ENCODE assay signal across 11 mouse cellular contexts in the genomic region with DNA sequence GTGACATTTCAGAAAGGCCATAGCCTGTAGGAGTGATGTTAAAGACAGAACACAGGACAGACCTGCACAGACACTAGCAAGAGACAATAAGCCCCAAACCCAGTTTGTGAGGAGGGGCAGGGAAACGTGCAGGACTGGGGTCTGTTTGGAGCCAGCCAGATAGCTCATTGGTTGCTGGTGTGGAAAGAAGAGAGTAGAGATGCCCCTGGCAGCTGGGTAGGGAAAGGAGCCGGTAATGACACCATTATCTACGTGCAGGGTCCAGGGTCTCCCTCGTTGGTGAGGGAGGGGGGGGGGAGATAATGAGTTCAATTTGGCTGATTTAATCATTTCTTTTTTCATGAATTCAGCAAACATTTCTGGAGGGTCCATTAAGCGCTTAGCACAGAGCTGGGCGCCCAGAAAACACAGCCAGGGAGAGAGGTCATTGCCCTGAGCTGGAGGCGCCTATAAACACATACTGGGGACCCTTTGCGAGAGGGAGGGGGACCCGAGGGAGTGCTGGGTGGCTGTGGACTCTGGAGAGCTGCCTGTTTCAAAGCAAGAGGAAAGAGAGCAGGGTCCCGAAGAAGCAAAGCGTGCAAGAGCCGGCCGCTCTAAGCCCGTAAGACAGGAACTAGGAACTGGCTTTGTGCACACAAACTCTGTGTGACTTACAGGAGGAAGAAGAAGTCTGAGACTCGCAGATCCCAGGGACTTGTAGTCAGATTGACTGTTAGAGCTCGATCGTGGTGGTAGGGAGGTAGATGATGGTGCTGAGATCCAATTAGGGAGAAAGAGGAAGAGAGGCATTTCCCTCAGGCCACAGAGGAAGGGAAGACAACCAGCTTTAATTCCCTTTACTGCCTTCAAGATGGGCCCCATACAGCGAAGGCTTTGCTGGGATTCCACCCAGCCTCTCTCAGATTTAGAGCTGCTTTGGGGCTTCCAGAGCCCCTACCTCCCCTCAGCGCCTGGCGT. TPM values are rescaled to one million over a fixed set of nuclear protein-coding genes. Genes with fewer than 3 reads are reported as not detected.
DNase-seq lines count a peak whose midpoint lies in the region; ATAC-seq lines count a peak whose summit lies in the region.
"Had no signal": no experiment of that assay in that cellular context is flagged by ENCODE, and none has a peak within 500 bp of the region (broad histone marks: within the 10 kb centered on the region; RNA-seq: fewer than 3 reads in every experiment).

No protein-coding gene starts in this region.

- no peak overlapping the region for H3K4me2 ChIP-seq in liver, embryonic 11.5 days
- no peak overlapping the region for H3K4me2 ChIP-seq in embryonic facial prominence, embryonic 11.5 days (ENCODE audit: low read depth, low read length)
- H3K4me2 ChIP-seq in forebrain, embryonic 16.5 days (ENCODE audit: low read length) = no peak overlapping the region
- no peak overlapping the region for H3K4me2 ChIP-seq in liver, embryonic 16.5 days (ENCODE audit: low read depth, low read length)

- H3K9ac ChIP-seq in liver, embryonic 11.5 days (ENCODE audit: low read depth, low read length) = peak overlapping the region; percentile 20; the same call in 1 of the 2 replicates
- peak overlapping the region; percentile 10; the same call in 1 of the 2 replicates for H3K9ac ChIP-seq in embryonic facial prominence, embryonic 11.5 days (replicated peaks; ENCODE audit: low read length)
- no peak overlapping the region for H3K9ac ChIP-seq in forebrain, embryonic 16.5 days (replicated peaks; ENCODE audit: low read depth, low read length)
- H3K9ac ChIP-seq in liver, embryonic 16.5 days (ENCODE audit: low read depth, low read length) = no peak overlapping the region

- no peak for DNase-seq in liver, embryonic 11.5 days (ENCODE audit: low spot score)
- DNase-seq in liver = no peak
- DNase-seq in embryonic facial prominence, embryonic 11.5 days (ENCODE audit: low spot score) = peak; percentile 26
- DNase-seq in B cell, adult 2 months = no peak
- DNase-seq in layer of hippocampus, adult 18-20 months (ENCODE audit: low spot score in 2 of 2) = no peak
- no peak for DNase-seq in adrenal gland, postnatal 4 days (ENCODE audit: low spot score in 2 of 2)
- DNase-seq: cerebellum, adult 9-10 months; heart, postnatal 14 days had no signal

- no peak for ATAC-seq in liver, embryonic 11.5 days (replicated peaks; ENCODE audit: low FRiP score)
- no peak for ATAC-seq in embryonic facial prominence, embryonic 11.5 days (replicated peaks; ENCODE audit: insufficient number of reproducible peaks, low FRiP score, low TSS enrichment, low read depth)
- ATAC-seq in forebrain, embryonic 16.5 days = peak; percentile 45; the same call in 1 of the 2 replicates
- ATAC-seq in liver, embryonic 16.5 days (ENCODE audit: low read depth) = no peak

- peaks cover 37% of the 10 kb centered on the region for H3K4me1 ChIP-seq in liver, embryonic 11.5 days (replicated peaks; ENCODE audit: control insufficient read depth, insufficient read depth, low read length)
- H3K4me1 ChIP-seq in embryonic facial prominence, embryonic 11.5 days (ENCODE audit: control insufficient read depth, insufficient read depth, low read length) = peaks cover 2% of the 10 kb centered on the region; the same call in 1 of the 2 replicates
- H3K4me1 ChIP-seq in forebrain, embryonic 16.5 days (replicated peaks; ENCODE audit: control insufficient read depth, insufficient read depth, low read length) = peaks cover 31% of the 10 kb centered on the region
- peaks cover 24% of the 10 kb centered on the region for H3K4me1 ChIP-seq in liver, embryonic 16.5 days (ENCODE audit: control insufficient read depth, low read depth, low read length)

- peak overlapping the region; percentile 72 for H3K27ac ChIP-seq in liver, embryonic 11.5 days (ENCODE audit: low read depth, low read length)
- H3K27ac ChIP-seq in embryonic facial prominence, embryonic 11.5 days (replicated peaks; ENCODE audit: low read depth, low read length) = no peak overlapping the region
- no peak overlapping the region for H3K27ac ChIP-seq in forebrain, embryonic 16.5 days (ENCODE audit: low read length)
- H3K27ac ChIP-seq in liver, embryonic 16.5 days (ENCODE audit: low read length) = peak overlapping the region; percentile 53; the same call in 1 of the 2 replicates

- no peaks in the 10 kb centered on the region for H3K36me3 ChIP-seq in liver, embryonic 11.5 days (ENCODE audit: control insufficient read depth, insufficient read depth, low read length)
- no peaks in the 10 kb centered on the region for H3K36me3 ChIP-seq in embryonic facial prominence, embryonic 11.5 days (replicated peaks; ENCODE audit: control insufficient read depth, insufficient read depth, low read depth, low read length)
- no peaks in the 10 kb centered on the region for H3K36me3 ChIP-seq in forebrain, embryonic 16.5 days (ENCODE audit: control insufficient read depth, insufficient read depth)
- no peaks in the 10 kb centered on the region for H3K36me3 ChIP-seq in liver, embryonic 16.5 days (ENCODE audit: control insufficient read depth, insufficient read depth)

- no peaks in the 10 kb centered on the region for H3K9me3 ChIP-seq in liver, embryonic 11.5 days (ENCODE audit: control insufficient read depth, low read length)
- no peaks in the 10 kb centered on the region for H3K9me3 ChIP-seq in embryonic facial prominence, embryonic 11.5 days (replicated peaks; ENCODE audit: control insufficient read depth, low read length)
- no peaks in the 10 kb centered on the region for H3K9me3 ChIP-seq in forebrain, embryonic 16.5 days (ENCODE audit: control insufficient read depth, low read length)
- no peaks in the 10 kb centered on the region for H3K9me3 ChIP-seq in liver, embryonic 16.5 days (replicated peaks; ENCODE audit: control insufficient read depth, low read length)

- no peaks in the 10 kb centered on the region for H3K27me3 ChIP-seq in liver, embryonic 11.5 days (replicated peaks; ENCODE audit: control insufficient read depth, insufficient read depth, low read length)
- H3K27me3 ChIP-seq in embryonic facial prominence, embryonic 11.5 days (ENCODE audit: control insufficient read depth, insufficient read depth, low read length) = no peaks in the 10 kb centered on the region
- H3K27me3 ChIP-seq in forebrain, embryonic 16.5 days (replicated peaks; ENCODE audit: control insufficient read depth, insufficient read depth, low read length) = peaks cover 6% of the 10 kb centered on the region
- H3K27me3 ChIP-seq in liver, embryonic 16.5 days (ENCODE audit: control insufficient read depth, insufficient read depth, low read depth, low read length) = no peaks in the 10 kb centered on the region

- 30% methylated on average over 20 of the region's 20 CpGs for whole genome bisulfite sequencing in liver, embryonic 11.5 days
- 17% methylated on average over 20 of the region's 20 CpGs for WGBS in embryonic facial prominence, embryonic 11.5 days
- 12% methylated on average over 20 of the region's 20 CpGs for WGBS in forebrain, embryonic 16.5 days
- 25% methylated on average over 20 of the region's 20 CpGs for WGBS in liver, embryonic 16.5 days (ENCODE audit: insufficient replicate concordance)

- H3K4me3 ChIP-seq in liver, embryonic 11.5 days (ENCODE audit: low read depth, low read length) = no peak overlapping the region
- H3K4me3 ChIP-seq in embryonic facial prominence, embryonic 11.5 days (ENCODE audit: low read depth, low read length) = no peak overlapping the region
- no peak overlapping the region for H3K4me3 ChIP-seq in forebrain, embryonic 16.5 days (replicated peaks; ENCODE audit: low read length)
- H3K4me3 ChIP-seq in liver, embryonic 16.5 days (ENCODE audit: low read depth, low read length) = no peak overlapping the region

RNA-seq across cellular contexts. Expression of a gene that starts 56.2 kb away (rescaled TPM):
- 744 and 770 TPM in 2 replicates for polyA plus RNA-seq in liver, embryonic 11.5 days (2014; fragmentation: Nextera tagmentation; extraction: Ambion mirVana)
- 209 and 225 TPM in 2 replicates for polyA plus RNA-seq in embryonic facial prominence, embryonic 11.5 days (2014; fragmentation: Nextera tagmentation; extraction: Ambion mirVana)
- 21.2 and 34.2 TPM in 2 replicates for polyA plus RNA-seq in forebrain, embryonic 16.5 days (2015; fragmentation: Nextera tagmentation; extraction: Ambion mirVana)
- 457 and 482 TPM in 2 replicates for polyA plus RNA-seq in liver, embryonic 16.5 days (2015; fragmentation: Nextera tagmentation; extraction: Ambion mirVana)
- total RNA-seq in layer of hippocampus, adult 18-20 months (2021) = 10 to 100 TPM in 1 of 2 experiments, 1 to 10 TPM in 1; 10.0 to 12.9 TPM
- 1,000 to 10,000 TPM in 1 of 2 experiments, 100 to 1,000 TPM in 1; 974 to 1,168 TPM for total RNA-seq in adrenal gland, postnatal 4 days (2021)
- total RNA-seq: liver, adult 2 months had no signal

Comparison
In these comparisons a context has a peak if more than half of its experiments do, and no peak if none do; other contexts are left out.
1. H3K9ac ChIP-seq: peak in liver, embryonic 11.5 days (single experiment) and embryonic facial prominence, embryonic 11.5 days (single experiment); none in forebrain, embryonic 16.5 days (single experiment) and liver, embryonic 16.5 days (single experiment).
2. H3K27ac ChIP-seq: peak in liver, embryonic 11.5 days (single experiment) and liver, embryonic 16.5 days (single experiment); none in embryonic facial prominence, embryonic 11.5 days (single experiment) and forebrain, embryonic 16.5 days (single experiment).